Mouse (Mus musculus) heart, postnatal 0 days (tissue): ENCODE data around the gene Tmem132b. TPM values are rescaled to one million over a fixed set of nuclear protein-coding genes. Genes with fewer than 3 reads are reported as not detected.
A peak's percentile ranks its signal among the peaks of the same experiment; 100 is the strongest.

Experiments
- ATAC-seq: fragments of 200-750 bp; cut with Nextera tagmentation; 2 replicates; pipeline ENCODE4 v1.8.0; 2017; ENCODE audit warnings: low read depth, moderate number of reproducible peaks, moderate library complexity; ENCODE audit not compliant: insufficient read depth
- DNase-seq: peaks from one replicate; pipeline ENCODE4 v3.0.0-alpha.2; 2016; ENCODE audit warnings: low spot score
- H3K27ac ChIP-seq: fragments of 300-500 bp; sonication (generic); 2 replicates; pipeline ENCODE4 v1.5.1; 2014; ENCODE audit warnings: low read depth, mild to moderate bottlenecking
- H3K27me3 ChIP-seq: fragments of 300-500 bp; sonication (generic); 2 replicates; pipeline ENCODE4 v1.6.1; 2014; ENCODE audit warnings: low read length, mixed read lengths; ENCODE audit not compliant: control insufficient read depth, insufficient read depth
- H3K36me3 ChIP-seq: fragments of 300-500 bp; sonication (generic); replicated peaks from 2 replicates; pipeline ENCODE4 v1.6.1; 2014; ENCODE audit warnings: low read length, mixed read lengths; ENCODE audit not compliant: control insufficient read depth, insufficient read depth
- H3K4me1 ChIP-seq: fragments of 300-500 bp; sonication (generic); 2 replicates; pipeline ENCODE4 v1.6.1; 2014; ENCODE audit warnings: antibody characterized with exemption; ENCODE audit not compliant: control insufficient read depth, insufficient read depth
- H3K4me2 ChIP-seq: fragments of 300-500 bp; sonication (generic); 2 replicates; pipeline ENCODE4 v1.6.1; 2014; ENCODE audit warnings: low read depth, mild to moderate bottlenecking, low read length, moderate library complexity
- H3K4me3 ChIP-seq: fragments of 300-500 bp; sonication (generic); 2 replicates; pipeline ENCODE4 v1.5.1; 2014; ENCODE audit warnings: low read depth, low read length
- H3K9ac ChIP-seq: fragments of 300-500 bp; sonication (generic); replicated peaks from 2 replicates; pipeline ENCODE4 v1.6.1; 2014; ENCODE audit warnings: low read depth, low read length, mixed read lengths
- H3K9me3 ChIP-seq: fragments of 300-500 bp; sonication (generic); replicated peaks from 2 replicates; pipeline ENCODE4 v1.6.1; 2016; ENCODE audit warnings: low read length; ENCODE audit not compliant: control insufficient read depth
- CTCF ChIP-seq: IDR thresholded peaks from 2 replicates; pipeline ENCODE4 v1.5.1; 2016; ENCODE audit warnings: antibody characterized with exemption, control low read depth, low read depth
- EP300 ChIP-seq: IDR thresholded peaks from 2 replicates; pipeline ENCODE4 v1.6.1; 2016; ENCODE audit warnings: antibody characterized with exemption, low read depth
- WGBS: fragments of 180-500 bp; shearing (Covaris S2); extraction: QIAGEN DNeasy Blood & Tissue Kit; methylation state at CpG from one replicate; pipeline ENCODE4 v1.1.7; 2014; 5-methylcytosine and 5-hydroxymethylcytosine counted together
- polyA plus RNA-seq: library from polyadenylated mRNA; unstranded; fragments of >200 nt; fragmentation: Nextera tagmentation; extraction: Ambion mirVana; gene quantifications from 2 replicates; pipeline ENCODE4 v1.2.1, GENCODE M21; 2015
- total RNA-seq: library from RNA; depleted of rRNA; stranded (reverse); fragments of >200 nt; gene quantifications from 2 replicates; pipeline ENCODE4 v1.2.3, GENCODE M21; 2014; ENCODE audit warnings: low replicate concordance

Gene Tmem132b
- total and polyA plus RNA-seq, 2 experiments from 2014 or later, result 0.04 TPM; not detected in 1

GRCm38 (mm10) chr5:125518640-125519039 is 12.9 kb upstream of the Tmem132b start:
- TF ChIP-seq EP300 (no peak), CTCF (peak; percentile 37; the same call in 1 of the 2 replicates)
- H3K9me3 ChIP-seq, result no peaks in the 10 kb centered on the region
- no peaks in the 10 kb centered on the region for H3K4me1 ChIP-seq
- DNase-seq (no peak), ATAC-seq (no peak)
- H3K27me3 ChIP-seq, result no peaks in the 10 kb centered on the region
- WGBS, result 74% methylated on average over 5 of the region's 5 CpGs
- no peak overlapping the region for H3K4me3 ChIP-seq
- H3K4me2 ChIP-seq, result no peak overlapping the region
- no peak overlapping the region for H3K27ac ChIP-seq
- H3K9ac ChIP-seq, result no peak overlapping the region
- peaks cover 26% of the 10 kb centered on the region for H3K36me3 ChIP-seq

- Histone ChIP-seq H3K36me3 (peaks cover 10% of the 10 kb centered on the region), H3K4me3 (no peak overlapping the region), H3K4me1 (no peaks in the 10 kb centered on the region), H3K27ac (no peak overlapping the region), H3K4me2 (no peak overlapping the region), H3K9ac (no peak overlapping the region), H3K9me3 (no peaks in the 10 kb centered on the region), H3K27me3 (no peaks in the 10 kb centered on the region)
- 21% methylated on average over 15 of the region's 15 CpGs for WGBS
- DNase-seq, result no peak
- no peak for ATAC-seq
- TF ChIP-seq EP300 (no peak), CTCF (no peak)
Measured at GRCm38 (mm10) chr5:125520930-125521590, 10.5 kb upstream of the Tmem132b start.

GRCm38 (mm10) chr5:125523361-125523760 is 8.2 kb upstream of the Tmem132b start:
- Histone ChIP-seq H3K4me1 (no peaks in the 10 kb centered on the region), H3K9ac (no peak overlapping the region), H3K27ac (no peak overlapping the region), H3K4me2 (no peak overlapping the region), H3K27me3 (no peaks in the 10 kb centered on the region), H3K4me3 (no peak overlapping the region), H3K36me3 (no peaks in the 10 kb centered on the region), H3K9me3 (0 out of 2 replicates have a peak, but pooled peaks cover 4% of the 10 kb centered on the region)
- DNase-seq (no peak), ATAC-seq (no peak)
- WGBS, result 77% methylated on average over 2 of the region's 2 CpGs
- TF ChIP-seq EP300 (no peak), CTCF (no peak)

DNA sequence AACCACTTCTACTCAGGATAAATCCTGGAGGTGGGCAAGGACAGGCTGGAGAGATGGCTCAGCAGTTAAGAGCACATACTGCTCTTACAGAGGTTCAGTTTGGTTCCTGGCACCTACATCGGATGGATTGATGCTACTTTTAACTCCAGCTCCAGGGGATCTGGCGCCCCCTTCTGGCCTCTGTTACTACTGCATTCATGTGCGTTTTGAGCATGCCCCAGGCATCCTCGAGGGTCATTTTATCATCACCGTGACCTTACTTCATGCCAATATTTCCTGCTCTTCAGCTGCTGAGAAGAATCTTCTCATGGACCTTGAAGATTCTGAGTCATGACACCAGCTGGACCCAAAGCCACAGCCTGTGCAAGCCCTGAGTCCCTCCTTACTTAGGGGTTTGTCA is 6.1 kb upstream of the Tmem132b start:
- Histone ChIP-seq H3K4me1 (no peaks in the 10 kb centered on the region), H3K27ac (no peak overlapping the region), H3K36me3 (no peaks in the 10 kb centered on the region), H3K4me2 (no peak overlapping the region), H3K9me3 (0 out of 2 replicates have a peak, but pooled peaks cover 4% of the 10 kb centered on the region), H3K9ac (no peak overlapping the region), H3K4me3 (no peak overlapping the region), H3K27me3 (peaks cover 21% of the 10 kb centered on the region)
- TF ChIP-seq EP300, result no peak
- TF ChIP-seq CTCF, result no peak
- DNase-seq (no peak), ATAC-seq (no peak)
- 45% methylated on average over 5 of the region's 5 CpGs for WGBS

- no peak for DNase-seq
Measured at GRCm38 (mm10) chr5:125526464-125526863, 5.1 kb upstream of the Tmem132b start.

GRCm38 (mm10) chr5:125529109-125529508 is 2.5 kb upstream of the Tmem132b start:
- Histone ChIP-seq H3K4me2 (no peak overlapping the region), H3K27me3 (peaks cover 55% of the 10 kb centered on the region), H3K36me3 (no peaks in the 10 kb centered on the region), H3K9me3 (0 out of 2 replicates have a peak, but pooled peaks cover 4% of the 10 kb centered on the region), H3K4me1 (no peaks in the 10 kb centered on the region), H3K9ac (no peak overlapping the region), H3K4me3 (no peak overlapping the region), H3K27ac (no peak overlapping the region)
- TF ChIP-seq CTCF (peak; percentile 95), EP300 (no peak)
- ATAC-seq, result no peak
- WGBS, result 3% methylated on average over 5 of the region's 5 CpGs
- DNase-seq, result no peak

More at GRCm38 (mm10) chr5:125526464-125526863, 5.1 kb upstream of the Tmem132b start:
- no peak for ATAC-seq
- Histone ChIP-seq H3K27ac (no peak overlapping the region), H3K4me3 (no peak overlapping the region), H3K4me1 (no peaks in the 10 kb centered on the region), H3K27me3 (peaks cover 29% of the 10 kb centered on the region), H3K4me2 (no peak overlapping the region), H3K9ac (no peak overlapping the region), H3K36me3 (no peaks in the 10 kb centered on the region), H3K9me3 (0 out of 2 replicates have a peak, but pooled peaks cover 4% of the 10 kb centered on the region)
- WGBS, result 72% methylated on average over 4 of the region's 4 CpGs
- no peak for TF ChIP-seq EP300
- TF ChIP-seq CTCF, result no peak
